Mouse (Mus musculus) limb, embryonic 12.5 days (tissue): ENCODE data around the gene Stra6. TPM values are rescaled to one million over a fixed set of nuclear protein-coding genes. Genes with fewer than 3 reads are reported as not detected.

ENCODE experiments used
- ATAC-seq: fragments of 200-750 bp; cut with Nextera tagmentation; 2 replicates; pipeline ENCODE4 v1.8.0; 2017; ENCODE audit warnings: low read depth, moderate TSS enrichment; ENCODE audit not compliant: insufficient number of reproducible peaks, insufficient read depth, low FRiP score, low TSS enrichment
- H3K27ac ChIP-seq: fragments of 300-500 bp; sonication (generic); 2 replicates; pipeline ENCODE4 v1.5.1; 2016; ENCODE audit warnings: mild to moderate bottlenecking, moderate library complexity
- H3K27me3 ChIP-seq: fragments of 300-500 bp; sonication (generic); 2 replicates; pipeline ENCODE4 v1.6.1; 2016; ENCODE audit warnings: mild to moderate bottlenecking, moderate library complexity
- H3K36me3 ChIP-seq: fragments of 300-500 bp; sonication (generic); 2 replicates; pipeline ENCODE4 v1.6.1; 2016; ENCODE audit warnings: mild to moderate bottlenecking, moderate library complexity
- H3K4me1 ChIP-seq: fragments of 300-500 bp; sonication (generic); replicated peaks from 2 replicates; pipeline ENCODE4 v1.6.1; 2016
- H3K4me2 ChIP-seq: fragments of 300-500 bp; sonication (generic); 2 replicates; pipeline ENCODE4 v1.6.1; 2016; ENCODE audit warnings: mild to moderate bottlenecking, moderate library complexity
- H3K4me3 ChIP-seq: fragments of 300-500 bp; sonication (generic); replicated peaks from 2 replicates; pipeline ENCODE4 v1.5.1; 2016; ENCODE audit warnings: mild to moderate bottlenecking
- H3K9ac ChIP-seq: fragments of 300-500 bp; sonication (generic); replicated peaks from 2 replicates; pipeline ENCODE4 v1.6.1; 2016; ENCODE audit warnings: mild to moderate bottlenecking, moderate library complexity
- H3K9me3 ChIP-seq: fragments of 300-500 bp; sonication (generic); 2 replicates; pipeline ENCODE4 v1.6.1; 2016; ENCODE audit warnings: mild to moderate bottlenecking, moderate library complexity
- WGBS: fragments of 180-500 bp; shearing (Covaris S2); methylation state at CpG from one replicate; pipeline ENCODE4 v1.1.7; 2016; 5-methylcytosine and 5-hydroxymethylcytosine counted together
- polyA plus RNA-seq: library from polyadenylated mRNA; unstranded; fragments of >200 nt; fragmentation: Nextera tagmentation; extraction: Ambion mirVana; gene quantifications from 2 replicates; pipeline ENCODE4 v1.2.1, GENCODE M21; 2016

Gene Stra6
- polyA plus RNA-seq, 1 experiment from 2014 or later: 37.5 TPM

GRCm38 (mm10) chr9:58114019-58114418 is 50.4 kb downstream of the Stra6 start:
- WGBS: under 1% methylated on average over 9 of the region's 9 CpGs
- Histone ChIP-seq H3K4me2 (peak overlapping the region; percentile 51), H3K36me3 (no peaks in the 10 kb centered on the region), H3K27me3 (peaks cover 14% of the 10 kb centered on the region), H3K9me3 (no peaks in the 10 kb centered on the region), H3K4me3 (no peak overlapping the region), H3K27ac (peak overlapping the region; percentile 93), H3K9ac (no peak overlapping the region), H3K4me1 (peaks cover 72% of the 10 kb centered on the region)
- no peak for ATAC-seq

- peaks cover 13% of the 10 kb centered on the region for H3K27me3 ChIP-seq
- no peak overlapping the region for H3K4me3 ChIP-seq
- H3K9ac ChIP-seq: no peak overlapping the region
- H3K4me2 ChIP-seq: peak overlapping the region; percentile 4; the same call in 1 of the 2 replicates
- no peak for ATAC-seq
- H3K36me3 ChIP-seq: no peaks in the 10 kb centered on the region
- peaks cover 74% of the 10 kb centered on the region for H3K4me1 ChIP-seq
- H3K27ac ChIP-seq: peak overlapping the region; percentile 93
- no peaks in the 10 kb centered on the region for H3K9me3 ChIP-seq
- WGBS: 25% methylated on average over 7 of the region's 7 CpGs
Measured at GRCm38 (mm10) chr9:58115297-58115925, 51.8 kb downstream of the Stra6 start.

- no peak for ATAC-seq
- H3K9me3 ChIP-seq: no peaks in the 10 kb centered on the region
- no peak overlapping the region for H3K4me3 ChIP-seq
- peak overlapping the region; percentile 4; the same call in 1 of the 2 replicates for H3K4me2 ChIP-seq
- H3K27ac ChIP-seq: peak overlapping the region; percentile 93
- peaks cover 10% of the 10 kb centered on the region; the same call in 1 of the 2 replicates for H3K27me3 ChIP-seq
- 36% methylated on average over 7 of the region's 7 CpGs for WGBS
- peaks cover 69% of the 10 kb centered on the region for H3K4me1 ChIP-seq
- no peaks in the 10 kb centered on the region for H3K36me3 ChIP-seq
- H3K9ac ChIP-seq: no peak overlapping the region
Measured at GRCm38 (mm10) chr9:58116024-58116651, 52.5 kb downstream of the Stra6 start.

GRCm38 (mm10) chr9:58118671-58119070 is 55.1 kb downstream of the Stra6 start, which contains the start of gene Ccdc33:
TSS of gene Ccdc33 (minus strand) at chr9:58118823.
- no peak within 1 kb of the TSS for H3K9ac ChIP-seq
- H3K4me3 ChIP-seq: no peak within 1 kb of the TSS
- ATAC-seq: no peak
- peaks cover 56% of the 10 kb centered on the region for H3K4me1 ChIP-seq
- H3K9me3 ChIP-seq: no peaks in the 10 kb centered on the region
- no peak within 1 kb of the TSS for H3K27ac ChIP-seq
- 12% methylated on average over 2 of the region's 2 CpGs for WGBS
- peaks cover 13% of the 10 kb centered on the region; the same call in 1 of the 2 replicates for H3K27me3 ChIP-seq
- no peak within 1 kb of the TSS for H3K4me2 ChIP-seq
- H3K36me3 ChIP-seq: no peaks in the 10 kb centered on the region

GRCm38 (mm10) chr9:58125085-58125484 is 61.5 kb downstream of the Stra6 start:
- Histone ChIP-seq H3K27ac (peak overlapping the region; percentile 75), H3K27me3 (peaks cover 6% of the 10 kb centered on the region), H3K4me2 (no peak overlapping the region), H3K9ac (peak overlapping the region; percentile 23; the same call in 1 of the 2 replicates), H3K36me3 (no peaks in the 10 kb centered on the region), H3K9me3 (no peaks in the 10 kb centered on the region), H3K4me3 (no peak overlapping the region), H3K4me1 (peaks cover 79% of the 10 kb centered on the region)
- 31% methylated on average over 3 of the region's 3 CpGs for WGBS
- no peak for ATAC-seq

- Histone ChIP-seq H3K4me3 (no peak overlapping the region), H3K9me3 (no peaks in the 10 kb centered on the region), H3K27me3 (peaks cover 6% of the 10 kb centered on the region), H3K9ac (no peak overlapping the region), H3K27ac (no peak overlapping the region), H3K4me2 (no peak overlapping the region), H3K36me3 (no peaks in the 10 kb centered on the region), H3K4me1 (peaks cover 82% of the 10 kb centered on the region)
- WGBS: 41% methylated on average over 4 of the region's 4 CpGs
- no peak for ATAC-seq
Measured at GRCm38 (mm10) chr9:58125811-58126210, 62.2 kb downstream of the Stra6 start.

- H3K4me1 ChIP-seq: peaks cover 98% of the 10 kb centered on the region
- peaks cover 3% of the 10 kb centered on the region for H3K27me3 ChIP-seq
- peak; percentile 64 for ATAC-seq
- H3K9me3 ChIP-seq: no peaks in the 10 kb centered on the region
- peak overlapping the region; percentile 30 for H3K4me3 ChIP-seq
- H3K9ac ChIP-seq: peak overlapping the region; percentile 50
- 2% methylated on average over 13 of the region's 13 CpGs for WGBS
- peak overlapping the region; percentile 53 for H3K4me2 ChIP-seq
- no peaks in the 10 kb centered on the region for H3K36me3 ChIP-seq
- peak overlapping the region; percentile 95 for H3K27ac ChIP-seq
Measured at GRCm38 (mm10) chr9:58128926-58129413, 65.4 kb downstream of the Stra6 start.

GRCm38 (mm10) chr9:58129508-58129907 is 65.9 kb downstream of the Stra6 start:
- Histone ChIP-seq H3K9ac (peak overlapping the region; percentile 50), H3K4me2 (peak overlapping the region; percentile 53), H3K27me3 (peaks cover 2% of the 10 kb centered on the region), H3K36me3 (no peaks in the 10 kb centered on the region), H3K9me3 (no peaks in the 10 kb centered on the region), H3K27ac (peak overlapping the region; percentile 95), H3K4me3 (peak overlapping the region; percentile 30), H3K4me1 (peaks cover 98% of the 10 kb centered on the region)
- ATAC-seq: no peak
- WGBS: 4% methylated on average over 8 of the region's 8 CpGs

- WGBS: 46% methylated on average over 3 of the region's 3 CpGs
- no peaks in the 10 kb centered on the region for H3K36me3 ChIP-seq
- ATAC-seq: no peak
- H3K4me2 ChIP-seq: peak overlapping the region; percentile 53
- no peak overlapping the region for H3K9ac ChIP-seq
- peak overlapping the region; percentile 30; the same call in 1 of the 2 replicates for H3K4me3 ChIP-seq
- H3K4me1 ChIP-seq: peaks cover 98% of the 10 kb centered on the region
- H3K9me3 ChIP-seq: no peaks in the 10 kb centered on the region
- peak overlapping the region; percentile 95; the same call in 1 of the 2 replicates for H3K27ac ChIP-seq
- no peaks in the 10 kb centered on the region for H3K27me3 ChIP-seq
Measured at GRCm38 (mm10) chr9:58130909-58131308, 67.3 kb downstream of the Stra6 start.

- Histone ChIP-seq H3K4me3 (no peak overlapping the region), H3K27me3 (no peaks in the 10 kb centered on the region), H3K4me1 (peaks cover 98% of the 10 kb centered on the region), H3K9me3 (no peaks in the 10 kb centered on the region), H3K27ac (no peak overlapping the region), H3K4me2 (peak overlapping the region; percentile 53; the same call in 1 of the 2 replicates), H3K9ac (no peak overlapping the region), H3K36me3 (0 out of 2 replicates have a peak, but pooled peaks cover under 1% of the 10 kb centered on the region)
- WGBS: 73% methylated on average over 7 of the region's 7 CpGs
- no peak for ATAC-seq
Measured at GRCm38 (mm10) chr9:58131735-58132134, 68.1 kb downstream of the Stra6 start.
